Mouse (Mus musculus): ENCODE results near the gene Scamp2.

DNA sequence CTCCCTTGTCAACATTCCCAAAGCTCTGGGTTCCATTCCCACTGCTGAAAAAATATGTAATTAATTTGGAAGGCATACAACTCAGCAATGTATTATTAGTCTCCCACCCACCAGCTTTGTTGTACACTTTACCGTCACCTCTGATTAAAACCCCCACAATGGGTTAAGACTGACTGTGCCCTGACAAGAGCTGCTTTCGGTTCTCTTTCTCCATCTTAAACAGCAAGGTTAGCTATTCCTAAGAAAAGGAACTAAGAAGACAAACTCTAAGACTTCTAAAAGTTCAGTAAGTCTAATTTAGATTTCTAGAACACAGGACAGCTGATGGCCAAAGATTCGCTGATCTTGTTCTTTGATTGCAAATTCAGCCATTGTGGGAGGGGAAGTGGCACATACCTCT is 3.5 kb upstream of the Scamp2 start:
- TF ChIP-seq CTCF (IDR thresholded peaks at IDR 0.05; ENCODE audit: extremely low read depth, insufficient read depth, insufficient read length, insufficient replicate concordance), result no peak
- no peak for TF ChIP-seq POLR2A (IDR thresholded peaks at IDR 0.05; ENCODE audit: low read depth, low read length)

Measured in spleen, adult 2 months (tissue).